Mouse (Mus musculus): ENCODE data around the gene Abcg4.

DNA sequence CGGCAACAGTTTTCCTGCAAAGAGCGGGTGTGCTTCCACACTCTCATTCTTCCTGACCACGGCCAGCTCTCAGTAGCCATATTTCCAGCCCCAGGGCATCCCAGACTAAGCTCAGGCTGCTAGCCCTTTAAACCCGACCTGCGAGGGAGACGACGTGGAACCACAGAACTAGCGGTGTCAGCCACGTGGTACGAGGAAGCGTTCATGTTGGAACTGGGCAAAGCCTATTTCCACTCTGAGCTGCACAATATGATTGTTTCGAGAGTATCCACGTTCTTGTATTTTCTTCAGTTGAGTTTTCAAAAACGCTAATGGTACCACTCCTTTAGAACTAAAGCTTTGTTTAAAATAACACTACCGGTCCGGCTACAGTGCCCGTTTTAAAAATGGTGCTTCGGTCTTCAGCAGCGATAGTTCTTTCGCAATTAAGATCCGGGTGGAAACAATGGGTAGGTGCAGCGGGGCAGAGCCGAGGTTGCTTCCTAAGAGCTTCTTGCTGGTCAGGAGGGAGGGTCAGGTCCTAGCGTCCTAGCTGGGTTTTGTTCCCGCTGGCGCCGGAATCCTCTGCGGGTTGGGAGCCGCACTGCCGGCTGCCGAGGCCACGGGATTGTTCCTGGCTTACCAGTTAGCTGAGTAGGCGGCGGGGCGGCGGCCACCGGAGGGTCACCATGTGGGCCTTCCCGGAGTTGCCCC, 38.1 kb upstream of the Abcg4 start:
- TF ChIP-seq CTCF (IDR thresholded peaks at IDR 0.05; ENCODE audit: extremely low read depth, insufficient read length, insufficient replicate concordance, low read depth, low read length) (no peak), POLR2A (IDR thresholded peaks at IDR 0.05; ENCODE audit: low read depth, low read length) (peak; percentile 49; the same call in 1 of the 2 replicates)

Measured in small intestine, adult 2 months (tissue).